Mouse (Mus musculus) hindbrain, embryonic 10.5 days (tissue): Measurements from ENCODE around the gene Adgrf5. TPM values are rescaled to one million over a fixed set of nuclear protein-coding genes. Genes with fewer than 3 reads are reported as not detected.
"Not testable (repeated sequence)": the region's sequence is repeated elsewhere in the genome, so short reads cannot be mapped to it uniquely, and the experiment has no call there.

Source experiments
- DNase-seq: peaks from one replicate; pipeline ENCODE4 v3.0.0-alpha.2; 2017; ENCODE audit warnings: low spot score
- H3K27ac ChIP-seq: fragments of 300-500 bp; sonication (generic); 2 replicates; pipeline ENCODE4 v1.5.1; 2016; ENCODE audit warnings: mild to moderate bottlenecking, moderate library complexity
- H3K27me3 ChIP-seq: fragments of 300-500 bp; sonication (generic); 2 replicates; pipeline ENCODE4 v1.6.1; 2016; ENCODE audit warnings: mild to moderate bottlenecking; ENCODE audit not compliant: poor library complexity, insufficient read depth, severe bottlenecking
- H3K36me3 ChIP-seq: fragments of 300-500 bp; sonication (generic); 2 replicates; pipeline ENCODE4 v1.6.1; 2016; ENCODE audit warnings: mild to moderate bottlenecking, moderate library complexity
- H3K4me1 ChIP-seq: fragments of 300-500 bp; sonication (generic); replicated peaks from 2 replicates; pipeline ENCODE4 v1.6.1; 2016; ENCODE audit warnings: mild to moderate bottlenecking
- H3K4me3 ChIP-seq: fragments of 300-500 bp; sonication (generic); 2 replicates; pipeline ENCODE4 v1.5.1; 2016; ENCODE audit warnings: mild to moderate bottlenecking, moderate library complexity
- H3K9me3 ChIP-seq: fragments of 300-500 bp; sonication (generic); 2 replicates; pipeline ENCODE4 v1.6.1; 2016; ENCODE audit warnings: mild to moderate bottlenecking, moderate library complexity
- WGBS: fragments of 180-500 bp; shearing (Covaris S2); methylation state at CpG from one replicate; pipeline ENCODE4 v1.1.7; 2016; 5-methylcytosine and 5-hydroxymethylcytosine counted together
- polyA plus RNA-seq: library from polyadenylated mRNA; unstranded; fragments of >200 nt; fragmentation: Nextera tagmentation; extraction: Ambion mirVana; gene quantifications from 2 replicates; pipeline ENCODE4 v1.2.1, GENCODE M21; 2016

Adgrf5 gene
- polyA plus RNA-seq, 1 experiment from 2014 or later, result 6.4 TPM

DNA sequence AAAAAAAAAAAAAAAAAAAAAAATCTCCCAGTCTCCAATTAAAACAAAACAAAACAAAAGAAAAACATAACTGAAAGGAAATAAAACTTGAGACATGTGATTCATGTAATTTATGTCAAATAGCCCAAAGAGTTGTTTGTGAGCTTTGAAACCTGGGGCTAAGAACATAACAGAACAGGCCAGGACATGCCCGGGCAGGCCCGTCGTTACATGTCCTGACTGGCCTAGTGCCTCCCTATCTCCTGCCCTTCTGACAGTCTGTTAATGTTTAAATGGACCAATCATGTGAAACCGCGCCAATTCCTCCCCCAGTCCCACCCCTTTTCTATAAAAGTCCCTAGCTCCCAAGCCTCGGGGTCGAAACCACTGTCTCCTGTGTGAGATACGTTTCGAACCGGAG, 130.1 kb downstream of the Adgrf5 start:
- not testable (repeated sequence) for H3K27me3 ChIP-seq, DNase-seq, H3K4me1 ChIP-seq, H3K9me3 ChIP-seq, H3K4me3 ChIP-seq, H3K27ac ChIP-seq, H3K36me3 ChIP-seq
- 96% methylated on average over 10 of the region's 10 CpGs for WGBS

DNA sequence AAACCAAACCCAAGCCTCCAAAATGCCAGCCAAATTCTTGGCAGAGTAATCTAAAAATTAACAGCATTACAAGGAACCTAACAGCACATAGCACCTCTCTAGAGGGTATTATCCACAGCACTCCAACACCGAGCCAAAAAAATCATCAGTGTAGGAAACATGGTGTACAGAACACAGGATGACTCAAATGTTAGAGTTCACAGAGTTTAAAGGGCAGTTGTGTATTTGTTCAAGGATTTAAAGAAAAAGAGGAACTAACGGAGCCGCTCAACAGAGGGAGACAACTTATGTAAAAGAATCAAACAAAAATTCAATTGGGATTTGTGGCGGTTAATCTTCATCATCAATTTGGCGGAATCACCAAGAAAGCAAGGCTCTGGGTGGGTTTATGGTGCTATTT, 135.3 kb downstream of the Adgrf5 start:
- 88% methylated on average over 5 of the region's 5 CpGs for WGBS
- Histone ChIP-seq H3K36me3 (no peaks in the 10 kb centered on the region), H3K9me3 (no peaks in the 10 kb centered on the region), H3K4me1 (no peaks in the 10 kb centered on the region), H3K27me3 (no peaks in the 10 kb centered on the region), H3K4me3 (no peak overlapping the region), H3K27ac (no peak overlapping the region)
- DNase-seq, result no peak

DNA sequence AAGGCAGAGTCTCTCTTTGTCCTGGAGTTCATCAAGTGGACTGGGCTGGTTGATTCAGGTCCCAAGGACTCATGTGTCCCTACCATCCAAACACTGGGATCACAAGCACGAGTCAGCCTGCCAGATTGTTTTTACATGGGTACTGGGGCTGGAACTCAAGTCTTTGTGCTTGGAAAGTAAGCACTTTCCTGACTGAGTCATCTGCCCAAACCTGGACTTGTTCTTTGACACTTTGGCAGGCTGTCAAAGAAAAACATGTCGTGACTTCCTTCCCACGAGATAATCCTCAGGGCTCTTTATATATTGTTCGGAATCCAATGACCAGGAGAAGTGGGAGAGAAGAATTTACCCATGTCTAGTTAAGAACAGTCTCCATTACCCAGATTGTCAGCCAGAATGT, 137.3 kb downstream of the Adgrf5 start:
- 88% methylated on average over 4 of the region's 4 CpGs for WGBS
- H3K36me3 ChIP-seq, result no peaks in the 10 kb centered on the region
- H3K4me3 ChIP-seq, result no peak overlapping the region
- DNase-seq, result no peak
- H3K4me1 ChIP-seq, result no peaks in the 10 kb centered on the region
- H3K9me3 ChIP-seq, result no peaks in the 10 kb centered on the region
- H3K27me3 ChIP-seq, result no peaks in the 10 kb centered on the region
- H3K27ac ChIP-seq, result no peak overlapping the region

DNA sequence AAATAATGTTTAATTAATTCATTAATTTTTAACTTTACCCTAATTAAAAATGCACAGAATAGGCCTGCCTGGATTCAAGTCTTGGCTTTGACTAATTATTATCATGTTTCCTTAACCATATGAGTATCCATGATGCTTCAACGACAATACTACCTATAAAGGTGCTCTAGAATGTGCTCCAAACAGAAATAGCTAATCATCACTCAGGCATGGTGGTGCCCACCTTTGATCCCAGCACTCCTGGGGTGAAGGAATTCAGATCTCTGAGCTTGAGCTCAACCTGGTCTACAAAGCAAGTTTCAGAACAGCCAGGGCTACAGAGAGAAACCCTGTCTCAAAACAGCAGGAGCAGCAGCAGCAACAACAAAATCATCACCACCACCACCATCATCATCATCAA, 140.3 kb downstream of the Adgrf5 start:
- Histone ChIP-seq H3K27ac (no peak overlapping the region), H3K36me3 (no peaks in the 10 kb centered on the region), H3K9me3 (no peaks in the 10 kb centered on the region), H3K27me3 (no peaks in the 10 kb centered on the region), H3K4me1 (no peaks in the 10 kb centered on the region), H3K4me3 (no peak overlapping the region)
- DNase-seq, result no peak
- 84% methylated on average over 1 of the region's 1 CpGs for WGBS

DNA sequence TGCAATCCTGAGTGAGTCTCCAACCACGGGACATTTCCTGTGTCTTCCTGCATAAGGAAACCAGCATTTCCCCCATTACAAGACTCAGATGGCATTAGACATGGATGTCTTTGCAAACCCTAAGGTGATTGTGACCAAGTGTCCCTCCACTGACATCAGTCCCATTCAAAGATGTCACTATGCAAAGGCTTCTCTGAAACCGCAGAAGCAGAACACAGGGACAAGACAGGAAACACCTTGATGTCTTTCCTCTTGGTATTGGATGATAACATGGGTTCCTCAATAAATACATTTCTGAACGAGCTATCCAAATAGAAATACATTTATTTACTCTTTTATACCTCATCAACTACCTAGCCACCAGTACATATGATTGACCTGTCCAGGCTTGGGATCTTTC, 141.0 kb downstream of the Adgrf5 start:
- no peak overlapping the region for H3K27ac ChIP-seq
- WGBS, result 79% methylated on average over 3 of the region's 3 CpGs

DNA sequence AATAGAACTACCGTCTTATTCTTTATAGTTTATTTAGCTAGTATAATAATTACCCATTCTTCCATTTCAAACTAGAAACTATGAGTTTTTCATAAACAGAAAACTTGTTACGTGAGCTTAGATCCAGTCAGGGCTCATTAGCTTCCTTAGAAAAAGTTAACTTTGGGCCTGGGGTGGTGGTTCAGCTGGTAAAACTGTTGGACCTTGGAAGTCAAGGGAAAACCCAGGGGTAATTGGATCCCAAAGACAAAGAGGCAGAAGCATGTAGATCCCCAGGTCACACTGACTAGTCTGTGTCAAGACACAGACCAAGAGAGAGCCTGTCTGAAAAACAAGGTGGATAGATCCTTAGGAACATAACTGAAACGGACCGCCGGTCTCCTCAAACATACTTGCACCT, 141.4 kb downstream of the Adgrf5 start:
- Histone ChIP-seq H3K27me3 (no peaks in the 10 kb centered on the region), H3K4me1 (no peaks in the 10 kb centered on the region), H3K9me3 (no peaks in the 10 kb centered on the region), H3K4me3 (no peak overlapping the region), H3K27ac (no peak overlapping the region), H3K36me3 (no peaks in the 10 kb centered on the region)
- DNase-seq, result no peak
- WGBS, result 95% methylated on average over 5 of the region's 5 CpGs

More for the DNA sequence above, 141.0 kb downstream of the Adgrf5 start:
- no peak overlapping the region for H3K4me3 ChIP-seq
- no peaks in the 10 kb centered on the region for H3K27me3 ChIP-seq
- H3K36me3 ChIP-seq, result no peaks in the 10 kb centered on the region
- DNase-seq, result no peak
- no peaks in the 10 kb centered on the region for H3K9me3 ChIP-seq
- no peaks in the 10 kb centered on the region for H3K4me1 ChIP-seq

DNA sequence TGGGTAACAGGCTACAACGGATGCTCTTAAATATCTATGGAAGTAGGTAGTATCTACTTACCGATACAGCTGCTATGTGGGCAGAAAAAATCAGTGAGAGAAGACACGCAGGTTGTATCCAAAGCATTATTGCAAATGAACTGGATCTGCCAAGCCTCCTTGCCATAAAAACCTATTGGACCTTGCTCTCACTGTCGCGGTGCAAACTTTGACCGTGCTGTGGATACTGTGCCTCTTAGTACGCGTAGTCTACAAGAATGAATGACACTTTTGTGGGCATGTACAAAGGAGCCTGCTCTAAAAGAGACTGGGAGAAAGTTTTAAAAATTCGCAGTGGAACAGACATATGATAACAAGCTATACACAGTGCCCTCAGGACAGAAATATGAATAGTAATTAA, 142.3 kb downstream of the Adgrf5 start, which contains the start of gene Mep1a:
Gene Mep1a, minus strand, starts transcription at position 221 of the 400 bp plus-strand sequence.
- no peak for DNase-seq
- 91% methylated on average over 9 of the region's 9 CpGs for WGBS
- no peak within 1 kb of the TSS for H3K4me3 ChIP-seq
- no peaks in the 10 kb centered on the region for H3K36me3 ChIP-seq
- H3K4me1 ChIP-seq, result no peaks in the 10 kb centered on the region
- no peaks in the 10 kb centered on the region for H3K27me3 ChIP-seq
- no peaks in the 10 kb centered on the region for H3K9me3 ChIP-seq
- H3K27ac ChIP-seq, result no peak within 1 kb of the TSS

DNA sequence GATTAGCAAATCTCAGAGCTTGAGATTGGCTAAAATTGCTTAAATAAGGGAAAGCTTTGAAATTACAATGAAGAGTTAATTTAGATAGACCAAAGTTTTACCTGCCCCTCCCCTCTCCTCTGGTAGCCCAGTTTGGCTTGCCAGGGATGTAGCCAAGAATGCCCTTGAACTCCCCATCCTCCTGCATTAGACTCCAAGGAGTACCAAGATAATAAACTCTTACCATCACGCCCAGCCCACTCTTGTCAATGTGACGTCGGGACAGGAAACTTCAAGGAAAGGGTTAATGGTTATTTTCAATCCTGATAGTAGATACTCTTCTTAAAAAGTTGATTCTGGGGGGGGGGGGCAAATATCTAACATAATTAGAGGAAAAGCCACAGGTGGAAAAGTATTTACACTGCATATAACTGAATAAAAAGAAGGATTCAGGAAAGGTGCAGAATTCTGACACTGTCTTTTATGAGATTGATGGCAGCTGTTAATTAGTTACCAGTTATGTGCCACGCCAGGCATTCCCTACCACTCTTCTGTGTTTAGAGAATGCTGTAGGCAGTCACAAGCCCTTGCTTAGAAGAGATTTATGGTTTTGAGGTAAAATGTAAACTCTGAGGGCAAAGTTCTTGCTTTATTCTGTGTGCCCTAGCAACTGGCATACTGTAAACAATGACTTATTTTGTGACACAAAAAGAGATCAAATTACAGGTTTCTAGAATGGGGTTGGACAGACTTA, 143.8 kb downstream of the Adgrf5 start:
- Histone ChIP-seq H3K27me3 (no peaks in the 10 kb centered on the region), H3K4me3 (no peak overlapping the region), H3K27ac (no peak overlapping the region), H3K9me3 (no peaks in the 10 kb centered on the region), H3K36me3 (no peaks in the 10 kb centered on the region), H3K4me1 (no peaks in the 10 kb centered on the region)
- no peak for DNase-seq
- WGBS, result 76% methylated on average over 4 of the region's 4 CpGs

DNA sequence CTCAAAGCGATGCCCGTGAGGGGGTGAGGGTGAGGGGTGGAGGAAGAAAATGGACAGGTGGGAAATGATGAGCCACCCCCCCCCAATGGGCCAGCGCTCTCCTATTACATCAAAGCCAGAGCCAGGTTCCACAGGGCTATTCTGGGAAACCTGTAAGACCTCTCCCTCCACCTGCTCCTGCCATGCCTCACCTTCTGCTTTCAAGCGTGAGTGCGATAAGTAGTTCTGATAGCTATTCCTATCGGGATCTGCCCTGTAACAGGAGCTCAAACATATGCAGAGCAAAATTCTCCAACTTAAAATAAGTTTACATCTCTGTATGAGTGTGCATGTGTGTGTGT, 144.3 kb downstream of the Adgrf5 start:
- WGBS, result 73% methylated on average over 6 of the region's 6 CpGs

More for the DNA sequence above, 144.3 kb downstream of the Adgrf5 start:
- Histone ChIP-seq H3K27ac (no peak overlapping the region), H3K4me3 (no peak overlapping the region), H3K4me1 (no peaks in the 10 kb centered on the region), H3K27me3 (no peaks in the 10 kb centered on the region), H3K36me3 (no peaks in the 10 kb centered on the region), H3K9me3 (no peaks in the 10 kb centered on the region)
- no peak for DNase-seq

Other genes starting within 250 kb of the Adgrf5 start
- not detected in 2 replicates for gene Adgrf1, start 90.1 kb upstream of the Adgrf5 start, polyA plus RNA-seq
- not detected in 2 replicates for gene Mep1a, start 142.4 kb downstream of the Adgrf5 start, polyA plus RNA-seq
- 0.29 and 1.5 TPM in 2 replicates for gene Ankrd66, start 183.2 kb downstream of the Adgrf5 start, polyA plus RNA-seq
- gene Pla2g7, start 207.6 kb downstream of the Adgrf5 start, polyA plus RNA-seq, result 7.0 and 11.2 TPM in 2 replicates